Comparison of ENCODE assay signal across 9 mouse cellular contexts in genomic region chr11:96902639-96903635, GRCm38 (mm10). TPM values are rescaled to one million over a fixed set of nuclear protein-coding genes. Genes with fewer than 3 reads are reported as not detected.
DNase-seq lines count a peak whose midpoint lies in the region; ATAC-seq lines count a peak whose summit lies in the region.
"Had no signal": no experiment of that assay in that cellular context is flagged by ENCODE, and none has a peak within 500 bp of the region (broad histone marks: within the 10 kb centered on the region; RNA-seq: fewer than 3 reads in every experiment).

No protein-coding gene starts in this region.

- H3K4me3 ChIP-seq in forebrain, embryonic 13.5 days = no peak overlapping the region

- H3K36me3 ChIP-seq in forebrain, embryonic 13.5 days (ENCODE audit: poor library complexity, severe bottlenecking) = peaks cover 18% of the 10 kb centered on the region

- H3K27me3 ChIP-seq in forebrain, embryonic 13.5 days = no peaks in the 10 kb centered on the region

- DNase-seq in kidney, adult 11 months = peak; percentile 51
- no peak for DNase-seq in kidney, adult 8-10 months
- DNase-seq in brain, embryonic 18.5 days (ENCODE audit: low read depth, low spot score) = peak; percentile 62
- peak; percentile 50 to 67 for DNase-seq in kidney, postnatal 4 days
- DNase-seq in spleen, adult 18-20 months = no peak
- DNase-seq in frontal cortex, postnatal 10 days (ENCODE audit: low spot score in 2 of 2) = no peak
- no peak for DNase-seq in layer of hippocampus, postnatal 36 days

- no peak overlapping the region for H3K4me2 ChIP-seq in forebrain, embryonic 13.5 days

- peaks cover 89% of the 10 kb centered on the region for H3K4me1 ChIP-seq in forebrain, embryonic 13.5 days

- ATAC-seq in forebrain, embryonic 13.5 days = peak; percentile 83

- H3K27ac ChIP-seq in forebrain, embryonic 13.5 days = peak overlapping the region; percentile 97

- H3K9me3 ChIP-seq in forebrain, embryonic 13.5 days (replicated peaks) = no peaks in the 10 kb centered on the region

- 3% methylated on average over 16 of the region's 16 CpGs for WGBS in forebrain, embryonic 13.5 days

- H3K9ac ChIP-seq in forebrain, embryonic 13.5 days = peak overlapping the region; percentile 38; the same call in 1 of the 2 replicates

RNA-seq across cellular contexts. Expression of gene Cdk5rap3, which starts 13.4 kb away (rescaled TPM):
- polyA plus RNA-seq in forebrain, embryonic 13.5 days (2015; fragmentation: Nextera tagmentation; extraction: Ambion mirVana) = 102 and 104 TPM in 2 replicates
- 10 to 100 TPM; 32.8 to 34.0 TPM for total RNA-seq in layer of hippocampus, postnatal 36 days (2021)

RNA-seq across cellular contexts. Expression of gene Prr15l, which starts 25.0 kb away (rescaled TPM):
- 0.08 and 0.25 TPM in 2 replicates for polyA plus RNA-seq in forebrain, embryonic 13.5 days (2015; fragmentation: Nextera tagmentation; extraction: Ambion mirVana)
- not detected for total RNA-seq in layer of hippocampus, postnatal 36 days (2021)
- total RNA-seq: left cerebral cortex, postnatal 14 days had no signal

RNA-seq across cellular contexts. Expression of gene Pnpo, which starts 40.8 kb away (rescaled TPM):
- 13.9 and 20.0 TPM in 2 replicates for polyA plus RNA-seq in forebrain, embryonic 13.5 days (2015; fragmentation: Nextera tagmentation; extraction: Ambion mirVana)
- total RNA-seq in layer of hippocampus, postnatal 36 days (2021) = 10 to 100 TPM; 29.8 to 34.5 TPM

RNA-seq across cellular contexts. Expression of gene Copz2, which starts 53.3 kb away (rescaled TPM):
- polyA plus RNA-seq in forebrain, embryonic 13.5 days (2015; fragmentation: Nextera tagmentation; extraction: Ambion mirVana) = 12.3 and 13.8 TPM in 2 replicates
- 1 to 10 TPM; 5.5 to 7.8 TPM for total RNA-seq in layer of hippocampus, postnatal 36 days (2021)

Comparison
In these comparisons a context has a peak if more than half of its experiments do, and no peak if none do; other contexts are left out.
1. DNase-seq: peak in kidney, adult 11 months (single experiment), brain, embryonic 18.5 days (single experiment) and kidney, postnatal 4 days (2 of 2); none in kidney, adult 8-10 months (0 of 2), spleen, adult 18-20 months (0 of 2), frontal cortex, postnatal 10 days (0 of 2) and layer of hippocampus, postnatal 36 days (0 of 2).